Mouse (Mus musculus): ENCODE measurements around the gene Fbn1. TPM values are rescaled to one million over a fixed set of nuclear protein-coding genes. Genes with fewer than 3 reads are reported as not detected.

The Fbn1 gene
- polyA plus RNA-seq, 1 experiment from 2014 or later: 5.7 TPM

DNA sequence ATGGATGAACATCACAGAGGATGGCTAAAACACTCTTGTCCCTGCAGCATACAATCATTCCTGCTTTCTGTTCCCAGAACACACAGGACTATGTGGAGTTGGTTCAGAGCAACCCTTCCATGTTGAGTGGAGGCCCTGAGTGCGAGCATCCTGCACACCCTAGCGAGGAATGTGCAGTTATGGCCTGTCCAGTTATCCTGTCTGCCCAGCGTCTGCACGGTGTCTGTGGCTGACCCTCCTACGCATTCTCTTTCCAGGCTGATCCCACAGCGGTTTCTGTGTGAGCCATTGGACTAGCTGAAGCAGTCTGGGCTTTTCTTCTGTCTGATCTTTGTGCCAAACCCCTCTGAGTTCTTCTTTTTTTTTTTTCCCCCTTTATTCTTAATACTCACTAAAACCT is 123.4 kb downstream of the Fbn1 start:
- H3K9ac ChIP-seq (ENCODE audit: low read depth, low read length): no peak overlapping the region
- no peak overlapping the region for H3K4me2 ChIP-seq
- WGBS: 79% methylated on average over 6 of the region's 6 CpGs
- ATAC-seq (replicated peaks; ENCODE audit: low FRiP score) (no peak), DNase-seq (ENCODE audit: low spot score) (no peak)
- no peaks in the 10 kb centered on the region for H3K36me3 ChIP-seq (ENCODE audit: control insufficient read depth, insufficient read depth, low read length)
- no peak overlapping the region for H3K4me3 ChIP-seq (ENCODE audit: low read depth, low read length)
- H3K9me3 ChIP-seq (ENCODE audit: control insufficient read depth, low read length): no peaks in the 10 kb centered on the region
- no peak overlapping the region for H3K27ac ChIP-seq (ENCODE audit: low read depth, low read length)
- H3K4me1 ChIP-seq (replicated peaks; ENCODE audit: control insufficient read depth, insufficient read depth, low read length): no peaks in the 10 kb centered on the region
- H3K27me3 ChIP-seq (replicated peaks; ENCODE audit: control insufficient read depth, insufficient read depth, low read length): no peaks in the 10 kb centered on the region

DNA sequence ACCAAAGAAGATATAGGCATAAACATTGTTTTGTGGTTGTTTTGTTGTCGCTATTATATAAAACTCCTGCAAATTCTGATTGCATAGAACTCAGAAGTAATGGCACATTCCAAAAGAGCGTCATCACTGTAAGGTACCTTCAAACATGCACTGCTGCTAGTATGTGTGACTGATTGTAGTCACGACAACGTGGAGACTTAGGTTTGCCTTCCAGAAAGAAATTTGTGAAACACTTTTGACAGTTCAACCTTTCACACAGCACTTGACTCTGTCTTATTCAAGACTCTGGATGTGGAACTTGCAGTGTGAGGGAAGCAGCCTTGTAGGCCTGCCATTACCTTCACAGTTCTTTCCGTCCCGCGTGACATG is 124.5 kb downstream of the Fbn1 start:
- H3K9me3 ChIP-seq (ENCODE audit: control insufficient read depth, low read length): no peaks in the 10 kb centered on the region
- 87% methylated on average over 7 of the region's 7 CpGs for WGBS
- no peak overlapping the region for H3K4me2 ChIP-seq
- ATAC-seq (replicated peaks; ENCODE audit: low FRiP score): no peak
- H3K27me3 ChIP-seq (replicated peaks; ENCODE audit: control insufficient read depth, insufficient read depth, low read length): no peaks in the 10 kb centered on the region
- H3K9ac ChIP-seq (ENCODE audit: low read depth, low read length): no peak overlapping the region
- no peak for DNase-seq (ENCODE audit: low spot score)
- H3K27ac ChIP-seq (ENCODE audit: low read depth, low read length): no peak overlapping the region
- H3K36me3 ChIP-seq (ENCODE audit: control insufficient read depth, insufficient read depth, low read length): no peaks in the 10 kb centered on the region
- no peak overlapping the region for H3K4me3 ChIP-seq (ENCODE audit: low read depth, low read length)
- no peaks in the 10 kb centered on the region for H3K4me1 ChIP-seq (replicated peaks; ENCODE audit: control insufficient read depth, insufficient read depth, low read length)

DNA sequence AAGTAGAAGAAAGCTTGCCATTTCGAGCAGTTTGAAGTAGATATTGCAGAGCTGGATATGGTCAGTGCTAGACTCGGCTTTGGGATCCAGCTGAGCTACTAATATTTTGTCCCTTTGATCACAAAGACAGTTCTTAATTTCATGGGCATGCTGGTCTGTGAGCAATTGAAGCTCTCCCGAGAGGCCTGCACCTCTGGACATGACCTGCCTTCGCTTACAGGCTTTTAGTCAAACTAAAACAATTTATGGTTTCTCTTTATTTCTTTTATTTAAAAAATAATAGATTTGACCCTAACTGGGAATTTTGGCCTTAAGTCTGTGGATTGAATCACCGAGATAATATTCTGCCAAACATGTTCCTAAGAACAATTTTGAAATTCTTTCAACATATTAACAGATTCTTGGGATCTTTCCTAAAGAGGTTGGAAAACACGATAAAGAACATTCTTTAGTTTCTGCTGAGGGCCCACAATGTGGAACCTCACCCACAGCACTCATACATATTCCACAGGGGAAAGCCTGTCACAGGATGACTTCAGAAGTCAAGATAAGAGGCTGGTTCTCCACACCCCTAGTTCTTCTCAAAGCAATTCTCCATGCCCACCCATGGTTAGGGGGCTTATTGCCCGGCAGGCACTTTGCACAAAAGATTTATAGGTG is 125.0 kb downstream of the Fbn1 start:
- H3K27ac ChIP-seq (ENCODE audit: low read depth, low read length): no peak overlapping the region
- no peaks in the 10 kb centered on the region for H3K36me3 ChIP-seq (ENCODE audit: control insufficient read depth, insufficient read depth, low read length)
- DNase-seq (ENCODE audit: low spot score) (no peak), ATAC-seq (replicated peaks; ENCODE audit: low FRiP score) (no peak)
- no peak overlapping the region for H3K9ac ChIP-seq (ENCODE audit: low read depth, low read length)
- H3K27me3 ChIP-seq (replicated peaks; ENCODE audit: control insufficient read depth, insufficient read depth, low read length): no peaks in the 10 kb centered on the region
- no peaks in the 10 kb centered on the region for H3K9me3 ChIP-seq (ENCODE audit: control insufficient read depth, low read length)
- H3K4me2 ChIP-seq: no peak overlapping the region
- H3K4me3 ChIP-seq (ENCODE audit: low read depth, low read length): no peak overlapping the region
- H3K4me1 ChIP-seq (replicated peaks; ENCODE audit: control insufficient read depth, insufficient read depth, low read length): no peaks in the 10 kb centered on the region
- 78% methylated on average over 7 of the region's 7 CpGs for WGBS

DNA sequence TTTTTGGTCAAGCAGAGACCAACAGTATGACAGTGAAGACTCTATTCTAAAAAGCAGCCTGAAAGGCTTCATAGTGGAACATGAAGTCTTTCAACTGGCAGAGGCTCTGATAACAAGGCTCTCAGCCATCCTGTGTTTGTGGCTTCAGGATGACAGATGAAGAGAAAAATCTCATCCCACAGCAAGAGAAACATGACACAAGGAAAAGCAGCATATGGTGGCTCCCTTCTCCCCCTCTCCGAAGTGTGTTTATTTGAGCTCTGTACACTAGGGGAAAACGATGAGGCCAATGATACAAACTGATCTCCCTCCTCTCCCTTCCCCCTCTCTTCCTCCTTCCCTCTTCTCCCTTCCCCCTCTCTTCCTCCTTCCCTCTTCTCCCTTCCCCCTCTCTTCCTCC is 127.7 kb downstream of the Fbn1 start:
- Histone ChIP-seq H3K36me3 (ENCODE audit: control insufficient read depth, insufficient read depth, low read length) (no peaks in the 10 kb centered on the region), H3K4me1 (replicated peaks; ENCODE audit: control insufficient read depth, insufficient read depth, low read length) (no peaks in the 10 kb centered on the region), H3K4me2 (no peak overlapping the region), H3K27me3 (replicated peaks; ENCODE audit: control insufficient read depth, insufficient read depth, low read length) (no peaks in the 10 kb centered on the region), H3K9ac (ENCODE audit: low read depth, low read length) (no peak overlapping the region), H3K27ac (ENCODE audit: low read depth, low read length) (no peak overlapping the region), H3K9me3 (ENCODE audit: control insufficient read depth, low read length) (no peaks in the 10 kb centered on the region), H3K4me3 (ENCODE audit: low read depth, low read length) (no peak overlapping the region)
- ATAC-seq (replicated peaks; ENCODE audit: low FRiP score) (no peak), DNase-seq (ENCODE audit: low spot score) (no peak)
- WGBS: 67% methylated on average over 2 of the region's 2 CpGs

DNA sequence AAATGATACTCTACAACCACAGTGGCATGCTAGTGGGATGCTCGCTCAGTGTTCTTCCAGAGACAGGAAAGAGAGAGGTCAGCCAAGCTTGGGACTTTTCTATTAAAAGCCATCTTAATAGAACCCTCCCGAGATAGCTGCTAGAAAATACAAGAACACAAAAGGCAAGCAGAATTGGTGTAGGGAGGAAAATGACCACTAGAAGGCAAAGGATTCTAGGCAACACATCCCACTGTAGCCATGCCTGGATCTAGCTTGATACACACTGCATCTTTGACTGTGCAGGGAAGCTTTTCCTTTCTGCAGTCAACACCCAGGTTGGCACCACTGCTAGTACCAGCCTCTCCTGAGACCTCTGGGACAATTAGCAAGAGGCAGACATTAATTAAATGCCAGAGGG is 128.6 kb downstream of the Fbn1 start:
- Histone ChIP-seq H3K27ac (ENCODE audit: low read depth, low read length) (no peak overlapping the region), H3K4me3 (ENCODE audit: low read depth, low read length) (no peak overlapping the region), H3K9me3 (ENCODE audit: control insufficient read depth, low read length) (no peaks in the 10 kb centered on the region), H3K4me1 (replicated peaks; ENCODE audit: control insufficient read depth, insufficient read depth, low read length) (no peaks in the 10 kb centered on the region), H3K9ac (ENCODE audit: low read depth, low read length) (no peak overlapping the region), H3K27me3 (replicated peaks; ENCODE audit: control insufficient read depth, insufficient read depth, low read length) (no peaks in the 10 kb centered on the region), H3K36me3 (ENCODE audit: control insufficient read depth, insufficient read depth, low read length) (no peaks in the 10 kb centered on the region), H3K4me2 (no peak overlapping the region)
- 81% methylated on average over 2 of the region's 2 CpGs for WGBS
- no peak for DNase-seq (ENCODE audit: low spot score)
- ATAC-seq (replicated peaks; ENCODE audit: low FRiP score): no peak

DNA sequence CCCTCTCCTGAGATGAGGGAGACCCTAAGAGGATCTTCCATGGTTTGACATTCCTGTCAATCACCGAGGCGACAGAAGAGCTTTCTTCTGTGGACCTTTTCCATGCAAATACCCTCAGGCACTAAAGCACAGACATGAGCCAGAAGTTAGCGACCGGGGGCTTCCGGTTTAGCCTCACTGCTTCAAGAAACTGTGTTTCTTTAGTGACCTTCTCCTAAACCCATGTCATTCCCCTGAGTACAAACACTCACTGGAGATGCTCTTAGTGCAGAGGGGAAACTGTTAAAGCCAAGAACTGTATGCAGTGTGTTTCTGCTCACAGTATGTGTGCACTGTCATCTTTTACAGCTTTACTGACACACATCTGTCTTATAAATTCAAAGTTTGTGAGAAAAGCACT is 131.9 kb downstream of the Fbn1 start:
- WGBS: 87% methylated on average over 5 of the region's 5 CpGs
- Histone ChIP-seq H3K36me3 (ENCODE audit: control insufficient read depth, insufficient read depth, low read length) (0 out of 2 replicates have a peak, but pooled peaks cover 2% of the 10 kb centered on the region), H3K4me1 (replicated peaks; ENCODE audit: control insufficient read depth, insufficient read depth, low read length) (no peaks in the 10 kb centered on the region), H3K9me3 (ENCODE audit: control insufficient read depth, low read length) (no peaks in the 10 kb centered on the region), H3K9ac (ENCODE audit: low read depth, low read length) (no peak overlapping the region), H3K4me2 (no peak overlapping the region), H3K27ac (ENCODE audit: low read depth, low read length) (no peak overlapping the region), H3K27me3 (replicated peaks; ENCODE audit: control insufficient read depth, insufficient read depth, low read length) (no peaks in the 10 kb centered on the region), H3K4me3 (ENCODE audit: low read depth, low read length) (no peak overlapping the region)
- ATAC-seq (replicated peaks; ENCODE audit: low FRiP score) (no peak), DNase-seq (ENCODE audit: low spot score) (no peak)

DNA sequence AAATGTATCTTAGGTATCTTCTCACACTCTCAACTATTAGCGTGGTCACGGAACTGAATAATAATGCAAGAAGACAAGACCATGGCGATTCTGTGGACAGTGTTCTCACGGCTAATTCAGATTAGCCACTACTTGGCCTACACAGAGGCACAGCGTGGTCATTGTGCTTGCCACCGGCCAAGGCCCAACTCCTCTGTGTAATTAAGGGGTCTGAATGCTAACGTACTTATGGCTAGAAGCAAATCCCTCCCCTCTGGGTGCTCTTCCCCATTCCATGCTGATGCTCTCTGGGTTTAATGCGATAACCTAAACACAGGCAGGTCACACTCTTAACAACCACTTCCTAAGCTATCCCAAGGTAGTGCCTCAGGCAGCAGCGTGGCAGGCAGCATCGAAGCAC is 132.5 kb downstream of the Fbn1 start:
- no peaks in the 10 kb centered on the region for H3K9me3 ChIP-seq (ENCODE audit: control insufficient read depth, low read length)
- DNase-seq (ENCODE audit: low spot score) (no peak), ATAC-seq (replicated peaks; ENCODE audit: low FRiP score) (no peak)
- H3K4me3 ChIP-seq (ENCODE audit: low read depth, low read length): no peak overlapping the region
- H3K9ac ChIP-seq (ENCODE audit: low read depth, low read length): no peak overlapping the region
- H3K27ac ChIP-seq (ENCODE audit: low read depth, low read length): no peak overlapping the region
- no peaks in the 10 kb centered on the region for H3K27me3 ChIP-seq (replicated peaks; ENCODE audit: control insufficient read depth, insufficient read depth, low read length)
- H3K4me1 ChIP-seq (replicated peaks; ENCODE audit: control insufficient read depth, insufficient read depth, low read length): no peaks in the 10 kb centered on the region
- 0 out of 2 replicates have a peak, but pooled peaks cover 2% of the 10 kb centered on the region for H3K36me3 ChIP-seq (ENCODE audit: control insufficient read depth, insufficient read depth, low read length)
- WGBS: 87% methylated on average over 10 of the region's 10 CpGs
- no peak overlapping the region for H3K4me2 ChIP-seq

DNA sequence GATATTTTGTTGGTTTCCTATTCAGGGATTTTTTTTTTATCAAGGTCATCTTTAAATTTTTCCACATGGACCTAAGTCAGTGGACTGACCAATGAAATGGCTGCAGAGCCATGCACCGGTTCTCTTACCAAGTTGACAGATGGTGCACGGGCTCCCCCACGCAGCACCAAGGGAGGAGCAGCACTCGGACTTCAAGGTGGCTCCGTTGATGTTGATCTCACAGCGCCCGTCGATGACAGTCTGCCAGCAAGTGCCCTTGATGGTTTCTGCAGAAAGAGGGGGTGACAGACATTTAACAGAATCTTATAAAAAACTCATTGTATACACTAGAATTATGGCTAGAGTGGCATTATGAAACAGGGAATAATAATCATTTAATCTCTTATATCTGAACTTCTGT is 138.1 kb downstream of the Fbn1 start:
- Histone ChIP-seq H3K36me3 (ENCODE audit: control insufficient read depth, insufficient read depth, low read length) (0 out of 2 replicates have a peak, but pooled peaks cover 2% of the 10 kb centered on the region), H3K9me3 (ENCODE audit: control insufficient read depth, low read length) (no peaks in the 10 kb centered on the region)

DNA sequence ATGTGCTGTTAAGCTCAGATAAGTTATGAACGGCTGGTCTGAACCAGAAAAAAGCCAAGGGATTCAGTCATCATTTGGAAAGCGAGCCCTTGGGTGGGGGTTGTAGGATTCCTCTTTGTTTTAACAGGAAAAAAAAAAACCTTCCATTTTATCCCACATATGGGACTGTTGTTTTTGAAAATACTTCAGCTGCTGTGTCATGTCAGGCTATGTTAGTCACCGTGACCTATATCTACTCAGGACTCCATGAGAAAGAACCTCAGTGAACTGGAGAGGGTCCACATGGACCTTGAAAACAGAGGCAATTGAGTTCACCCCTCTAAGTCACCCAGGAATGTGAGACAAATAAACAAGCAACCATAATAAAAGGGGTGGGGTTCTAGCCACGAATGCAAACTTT is 139.2 kb downstream of the Fbn1 start:
- Histone ChIP-seq H3K27me3 (replicated peaks; ENCODE audit: control insufficient read depth, insufficient read depth, low read length) (no peaks in the 10 kb centered on the region), H3K27ac (ENCODE audit: low read depth, low read length) (no peak overlapping the region), H3K4me2 (no peak overlapping the region), H3K9ac (ENCODE audit: low read depth, low read length) (no peak overlapping the region), H3K9me3 (ENCODE audit: control insufficient read depth, low read length) (no peaks in the 10 kb centered on the region), H3K4me1 (replicated peaks; ENCODE audit: control insufficient read depth, insufficient read depth, low read length) (no peaks in the 10 kb centered on the region), H3K36me3 (ENCODE audit: control insufficient read depth, insufficient read depth, low read length) (0 out of 2 replicates have a peak, but pooled peaks cover 2% of the 10 kb centered on the region), H3K4me3 (ENCODE audit: low read depth, low read length) (no peak overlapping the region)
- DNase-seq (ENCODE audit: low spot score) (no peak), ATAC-seq (replicated peaks; ENCODE audit: low FRiP score) (no peak)
- WGBS: 79% methylated on average over 4 of the region's 4 CpGs

More for the DNA sequence above, 138.1 kb downstream of the Fbn1 start:
- no peaks in the 10 kb centered on the region for H3K4me1 ChIP-seq (replicated peaks; ENCODE audit: control insufficient read depth, insufficient read depth, low read length)
- no peak overlapping the region for H3K4me3 ChIP-seq (ENCODE audit: low read depth, low read length)
- 88% methylated on average over 8 of the region's 8 CpGs for WGBS
- ATAC-seq (replicated peaks; ENCODE audit: low FRiP score) (no peak), DNase-seq (ENCODE audit: low spot score) (no peak)
- H3K27me3 ChIP-seq (replicated peaks; ENCODE audit: control insufficient read depth, insufficient read depth, low read length): no peaks in the 10 kb centered on the region
- H3K4me2 ChIP-seq: no peak overlapping the region
- no peak overlapping the region for H3K27ac ChIP-seq (ENCODE audit: low read depth, low read length)
- H3K9ac ChIP-seq (ENCODE audit: low read depth, low read length): no peak overlapping the region

Data from liver, embryonic 11.5 days (tissue).